Mouse (Mus musculus): Measurements from ENCODE around the gene Mall. TPM values are rescaled to one million over a fixed set of nuclear protein-coding genes. Genes with fewer than 3 reads are reported as not detected.

Mall gene
- total and polyA plus RNA-seq, 3 experiments = not detected

GRCm38 (mm10) chr2:127775013-127775412, 45.3 kb upstream of the Mall start:
- Histone ChIP-seq H3K27me3 (ENCODE audit: control insufficient read depth in 1 of 2, insufficient read depth in 2 of 2, low read length in 2 of 2) (no peaks in the 10 kb centered on the region), H3K79me2 (ENCODE audit: control insufficient read depth, insufficient read depth, low read length, poor library complexity) (no peaks in the 10 kb centered on the region), H3K4me3 (ENCODE audit: control insufficient read depth in 1 of 2, insufficient read depth in 1 of 2, low read depth in 2 of 2, low read length in 2 of 2) (no peak overlapping the region), H3K27ac (ENCODE audit: control insufficient read depth, low read depth, low read length) (no peak overlapping the region), H3K9me3 (replicated peaks; ENCODE audit: insufficient read depth, low read length) (no peaks in the 10 kb centered on the region), H3K4me1 (ENCODE audit: control insufficient read depth in 1 of 2, insufficient read depth in 2 of 2, low read length in 2 of 2) (no peaks in the 10 kb centered on the region), H3K9ac (ENCODE audit: control insufficient read depth, low read depth, low read length, poor library complexity, severe bottlenecking) (no peak overlapping the region), H3K36me3 (ENCODE audit: control insufficient read depth in 1 of 2, insufficient read depth in 2 of 2, low read length in 2 of 2) (peaks cover 0 to 2% of the 10 kb centered on the region in 2 experiments; a peak in 1 of 4 replicates)
- TF ChIP-seq NRF1 (IDR thresholded peaks at IDR 0.05; ENCODE audit: insufficient read depth, low read depth, low read length, poor library complexity, severe bottlenecking) (no peak), POLR2A (IDR thresholded peaks at IDR 0.05; ENCODE audit: control insufficient read depth in 1 of 2, insufficient read depth in 1 of 2, low read depth in 1 of 2, low read length in 2 of 2, poor library complexity in 1 of 2) (no peak), MYB (IDR thresholded peaks at IDR 0.05; ENCODE audit: low read depth, low read length) (no peak), NELFE (IDR thresholded peaks at IDR 0.05; ENCODE audit: low read depth, low read length) (no peak), ELF1 (IDR thresholded peaks at IDR 0.05; ENCODE audit: low read depth, low read length) (no peak), ZNF384 (IDR thresholded peaks at IDR 0.05; ENCODE audit: low read depth, low read length) (no peak), SMC3 (IDR thresholded peaks at IDR 0.05; ENCODE audit: low read depth, low read length) (no peak), GABPA (IDR thresholded peaks at IDR 0.05; ENCODE audit: low read depth, low read length) (no peak), RCOR1 (IDR thresholded peaks at IDR 0.05; ENCODE audit: low read depth, low read length) (no peak), GATA1 (IDR thresholded peaks at IDR 0.05; ENCODE audit: low read depth, low read length) (no peak), UBTF (IDR thresholded peaks at IDR 0.05; ENCODE audit: borderline replicate concordance, insufficient read depth, low read depth, low read length) (no peak), MEF2A (IDR thresholded peaks at IDR 0.05; ENCODE audit: extremely low read depth, insufficient replicate concordance, low read depth, low read length, poor library complexity, severe bottlenecking) (no peak), POLR2AphosphoS2 (IDR thresholded peaks at IDR 0.05; ENCODE audit: low read length) (no peak), CTCF (IDR thresholded peaks at IDR 0.05 in 2 of 3, conservative IDR thresholded peaks at IDR 0.05 in 1 of 3; ENCODE audit: control insufficient read depth in 1 of 3, insufficient read depth in 1 of 3, low read depth in 2 of 3, low read length in 3 of 3, poor library complexity in 1 of 3, severe bottlenecking in 1 of 3) (no peak)
- no peak for DNase-seq (ENCODE audit: low read depth, low spot score)

DNA sequence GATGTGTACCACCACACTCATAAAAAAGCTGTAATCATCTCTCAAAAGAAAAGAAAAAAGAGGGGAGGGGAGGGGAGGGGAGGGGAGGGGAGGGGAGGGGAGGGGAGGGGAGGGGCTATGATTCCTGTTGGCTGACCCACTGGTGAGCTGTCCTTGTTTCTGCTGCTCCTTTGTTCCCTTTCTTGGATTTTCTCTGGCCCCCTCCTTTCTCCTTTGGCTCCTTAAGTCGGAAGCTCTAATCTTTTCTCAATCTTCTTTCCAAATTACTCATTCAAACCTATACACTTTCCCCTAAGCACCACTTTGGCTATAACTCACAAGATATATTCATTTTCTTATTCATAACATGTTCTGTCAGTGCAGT, 44.8 kb upstream of the Mall start:
- TF ChIP-seq MYC (IDR thresholded peaks at IDR 0.05; ENCODE audit: low read depth, low read length) (no peak), E2F4 (IDR thresholded peaks at IDR 0.05; ENCODE audit: borderline replicate concordance, low read depth, low read length) (no peak), TBP (IDR thresholded peaks at IDR 0.05; ENCODE audit: low read depth, low read length) (no peak), KAT2A (conservative IDR thresholded peaks at IDR 0.05; ENCODE audit: low read depth, low read length) (no peak), CTCF (IDR thresholded peaks at IDR 0.05 in 2 of 3, conservative IDR thresholded peaks at IDR 0.05 in 1 of 3; ENCODE audit: control insufficient read depth in 1 of 3, insufficient read depth in 1 of 3, low read depth in 2 of 3, low read length in 3 of 3, poor library complexity in 1 of 3, severe bottlenecking in 1 of 3) (no peak)
- DNase-seq (ENCODE audit: low read depth, low spot score) = no peak
- no peak overlapping the region for H3K27ac ChIP-seq (ENCODE audit: control insufficient read depth, low read depth, low read length)
- no peaks in the 10 kb centered on the region for H3K4me1 ChIP-seq (ENCODE audit: control insufficient read depth in 1 of 2, insufficient read depth in 2 of 2, low read length in 2 of 2)
- H3K4me3 ChIP-seq (ENCODE audit: control insufficient read depth in 1 of 2, insufficient read depth in 1 of 2, low read depth in 2 of 2, low read length in 2 of 2) = no peak overlapping the region
- no peaks in the 10 kb centered on the region for H3K27me3 ChIP-seq (ENCODE audit: control insufficient read depth in 1 of 2, insufficient read depth in 2 of 2, low read length in 2 of 2)
- H3K9me3 ChIP-seq (replicated peaks; ENCODE audit: insufficient read depth, low read length) = no peaks in the 10 kb centered on the region
- no peaks in the 10 kb centered on the region for H3K79me2 ChIP-seq (ENCODE audit: control insufficient read depth, insufficient read depth, low read length, poor library complexity)
- peaks cover 0 to 2% of the 10 kb centered on the region in 2 experiments; a peak in 1 of 4 replicates for H3K36me3 ChIP-seq (ENCODE audit: control insufficient read depth in 1 of 2, insufficient read depth in 2 of 2, low read length in 2 of 2)
- no peak overlapping the region for H3K9ac ChIP-seq (ENCODE audit: control insufficient read depth, low read depth, low read length, poor library complexity, severe bottlenecking)

All from MEL (cell line).